Mouse (Mus musculus): ENCODE measurements around the gene Ispd. TPM values are rescaled to one million over a fixed set of nuclear protein-coding genes. Genes with fewer than 3 reads are reported as not detected.

Ispd gene
- polyA plus RNA-seq (2012; rRNA removed) = 1.9 and 2.5 TPM in 2 replicates

- TF ChIP-seq POLR2A (IDR thresholded peaks at IDR 0.05; ENCODE audit: low read depth, low read length) = peak; percentile 72
- no peak for TF ChIP-seq CTCF (conservative IDR thresholded peaks at IDR 0.05; ENCODE audit: insufficient read depth, insufficient read length, low read depth, low read length)
- DNase-seq = peak; percentile 96
Measured at GRCm38 (mm10) chr12:36381441-36382340, at the start of gene Ispd, which contains the start of gene D630036H23Rik. Ispd (plus strand) TSS chr12:36381450. D630036H23Rik (minus strand) TSS chr12:36382181.

GRCm38 (mm10) chr12:36332676-36333075 is 48.6 kb upstream of the Ispd start:
- no peak overlapping the region for H3K4me3 ChIP-seq (ENCODE audit: insufficient read depth, low read depth, low read length)
- H3K27ac ChIP-seq (ENCODE audit: insufficient read depth, low read depth, low read length) = no peak overlapping the region
- H3K27me3 ChIP-seq (replicated peaks; ENCODE audit: control insufficient read depth, insufficient read depth, low read length) = no peaks in the 10 kb centered on the region
- no peaks in the 10 kb centered on the region for H3K4me1 ChIP-seq (ENCODE audit: control insufficient read depth, insufficient read depth, low read length)
- H3K36me3 ChIP-seq (ENCODE audit: control insufficient read depth, insufficient read depth, low read length) = no peaks in the 10 kb centered on the region
- DNase-seq = no peak
- WGBS = 98% methylated on average over 1 of the region's 1 CpGs
- TF ChIP-seq CTCF (conservative IDR thresholded peaks at IDR 0.05; ENCODE audit: insufficient read depth, insufficient read length, low read depth, low read length) (no peak), POLR2A (IDR thresholded peaks at IDR 0.05; ENCODE audit: low read depth, low read length) (no peak)

More at GRCm38 (mm10) chr12:36381441-36382340, at the start of gene Ispd, which contains the start of gene D630036H23Rik:
- Histone ChIP-seq H3K27ac (ENCODE audit: insufficient read depth, low read depth, low read length) (peak within 1 kb of the TSS; percentile 91), H3K27me3 (replicated peaks; ENCODE audit: control insufficient read depth, insufficient read depth, low read length) (no peaks in the 10 kb centered on the region), H3K36me3 (ENCODE audit: control insufficient read depth, insufficient read depth, low read length) (no peaks in the 10 kb centered on the region), H3K4me3 (ENCODE audit: insufficient read depth, low read depth, low read length) (peak within 1 kb of the TSS; percentile 84), H3K4me1 (ENCODE audit: control insufficient read depth, insufficient read depth, low read length) (peaks cover 7% of the 10 kb centered on the region; the same call in 1 of the 2 replicates)
- WGBS = under 1% methylated on average over 64 of the region's 64 CpGs

- 77% methylated on average over 9 of the region's 9 CpGs for WGBS
- Histone ChIP-seq H3K4me1 (ENCODE audit: control insufficient read depth, insufficient read depth, low read length) (no peaks in the 10 kb centered on the region), H3K4me3 (ENCODE audit: insufficient read depth, low read depth, low read length) (no peak overlapping the region), H3K27me3 (replicated peaks; ENCODE audit: control insufficient read depth, insufficient read depth, low read length) (no peaks in the 10 kb centered on the region), H3K27ac (ENCODE audit: insufficient read depth, low read depth, low read length) (no peak overlapping the region), H3K36me3 (ENCODE audit: control insufficient read depth, insufficient read depth, low read length) (no peaks in the 10 kb centered on the region)
- DNase-seq = no peak
- TF ChIP-seq POLR2A (IDR thresholded peaks at IDR 0.05; ENCODE audit: low read depth, low read length) = no peak
- no peak for TF ChIP-seq CTCF (conservative IDR thresholded peaks at IDR 0.05; ENCODE audit: insufficient read depth, insufficient read length, low read depth, low read length)
Measured at GRCm38 (mm10) chr12:36333837-36334281, 47.4 kb upstream of the Ispd start.

GRCm38 (mm10) chr12:36344131-36344530 is 37.1 kb upstream of the Ispd start:
- 85% methylated on average over 4 of the region's 4 CpGs for WGBS
- no peaks in the 10 kb centered on the region for H3K4me1 ChIP-seq (ENCODE audit: control insufficient read depth, insufficient read depth, low read length)
- H3K27me3 ChIP-seq (replicated peaks; ENCODE audit: control insufficient read depth, insufficient read depth, low read length) = no peaks in the 10 kb centered on the region
- TF ChIP-seq CTCF (conservative IDR thresholded peaks at IDR 0.05; ENCODE audit: insufficient read depth, insufficient read length, low read depth, low read length) (no peak), POLR2A (IDR thresholded peaks at IDR 0.05; ENCODE audit: low read depth, low read length) (no peak)
- DNase-seq = no peak
- no peak overlapping the region for H3K27ac ChIP-seq (ENCODE audit: insufficient read depth, low read depth, low read length)
- H3K36me3 ChIP-seq (ENCODE audit: control insufficient read depth, insufficient read depth, low read length) = no peaks in the 10 kb centered on the region
- H3K4me3 ChIP-seq (ENCODE audit: insufficient read depth, low read depth, low read length) = no peak overlapping the region

GRCm38 (mm10) chr12:36360064-36360463 is 21.2 kb upstream of the Ispd start:
- no peak for DNase-seq
- TF ChIP-seq POLR2A (IDR thresholded peaks at IDR 0.05; ENCODE audit: low read depth, low read length) = no peak
- TF ChIP-seq CTCF (conservative IDR thresholded peaks at IDR 0.05; ENCODE audit: insufficient read depth, insufficient read length, low read depth, low read length) = no peak
- 87% methylated on average over 3 of the region's 3 CpGs for WGBS

GRCm38 (mm10) chr12:36360693-36361092 is 20.6 kb upstream of the Ispd start:
- TF ChIP-seq CTCF (conservative IDR thresholded peaks at IDR 0.05; ENCODE audit: insufficient read depth, insufficient read length, low read depth, low read length) = no peak
- TF ChIP-seq POLR2A (IDR thresholded peaks at IDR 0.05; ENCODE audit: low read depth, low read length) = no peak
- no peak overlapping the region for H3K4me3 ChIP-seq (ENCODE audit: insufficient read depth, low read depth, low read length)
- no peaks in the 10 kb centered on the region for H3K27me3 ChIP-seq (replicated peaks; ENCODE audit: control insufficient read depth, insufficient read depth, low read length)
- H3K36me3 ChIP-seq (ENCODE audit: control insufficient read depth, insufficient read depth, low read length) = no peaks in the 10 kb centered on the region
- no peak overlapping the region for H3K27ac ChIP-seq (ENCODE audit: insufficient read depth, low read depth, low read length)
- no peak for DNase-seq
- H3K4me1 ChIP-seq (ENCODE audit: control insufficient read depth, insufficient read depth, low read length) = no peaks in the 10 kb centered on the region
- 95% methylated on average over 5 of the region's 5 CpGs for WGBS

More at GRCm38 (mm10) chr12:36360064-36360463, 21.2 kb upstream of the Ispd start:
- Histone ChIP-seq H3K36me3 (ENCODE audit: control insufficient read depth, insufficient read depth, low read length) (no peaks in the 10 kb centered on the region), H3K4me3 (ENCODE audit: insufficient read depth, low read depth, low read length) (no peak overlapping the region), H3K4me1 (ENCODE audit: control insufficient read depth, insufficient read depth, low read length) (no peaks in the 10 kb centered on the region), H3K27me3 (replicated peaks; ENCODE audit: control insufficient read depth, insufficient read depth, low read length) (no peaks in the 10 kb centered on the region), H3K27ac (ENCODE audit: insufficient read depth, low read depth, low read length) (no peak overlapping the region)

GRCm38 (mm10) chr12:36364013-36364412 is 17.2 kb upstream of the Ispd start:
- Histone ChIP-seq H3K27me3 (replicated peaks; ENCODE audit: control insufficient read depth, insufficient read depth, low read length) (no peaks in the 10 kb centered on the region), H3K27ac (ENCODE audit: insufficient read depth, low read depth, low read length) (no peak overlapping the region), H3K4me3 (ENCODE audit: insufficient read depth, low read depth, low read length) (no peak overlapping the region), H3K36me3 (ENCODE audit: control insufficient read depth, insufficient read depth, low read length) (no peaks in the 10 kb centered on the region), H3K4me1 (ENCODE audit: control insufficient read depth, insufficient read depth, low read length) (no peaks in the 10 kb centered on the region)
- 81% methylated on average over 4 of the region's 4 CpGs for WGBS
- no peak for TF ChIP-seq CTCF (conservative IDR thresholded peaks at IDR 0.05; ENCODE audit: insufficient read depth, insufficient read length, low read depth, low read length)
- no peak for TF ChIP-seq POLR2A (IDR thresholded peaks at IDR 0.05; ENCODE audit: low read depth, low read length)
- peak; percentile 17 for DNase-seq
